Mouse (Mus musculus) CD4-positive, CD25-positive, alpha-beta regulatory T cell, adult 9 weeks (primary cell): ENCODE results near the gene Slc34a2. TPM values are rescaled to one million over a fixed set of nuclear protein-coding genes. Genes with fewer than 3 reads are reported as not detected.

ENCODE experiments used
- polyA plus RNA-seq: library from polyadenylated mRNA; unstranded; fragments of 100-300 nt; shearing (Covaris generic); gene quantifications from one replicate; pipeline ENCODE4 v1.2.1, GENCODE M21; 2017

Gene Slc34a2
- not detected for polyA plus RNA-seq

DNA sequence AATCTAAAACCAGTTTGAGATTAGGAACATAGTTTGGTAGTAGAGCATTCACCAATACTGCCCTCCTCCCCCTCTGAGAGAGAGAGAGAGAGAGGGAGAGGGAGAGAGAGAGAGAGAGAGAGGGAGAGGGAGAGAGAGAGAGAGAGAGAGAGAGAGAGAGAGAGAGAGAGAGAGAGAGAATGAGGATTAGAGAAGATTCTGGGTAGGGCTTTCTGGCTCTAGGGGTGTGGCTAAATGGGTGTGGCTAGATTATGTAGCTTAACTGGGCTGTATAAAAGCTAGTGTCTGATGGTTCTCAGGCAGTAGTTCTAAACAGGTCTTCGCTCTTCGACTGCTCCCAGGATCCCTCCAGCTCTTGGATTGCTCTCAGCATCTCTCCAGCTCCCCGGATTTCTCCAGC is at the start of gene Slc34a2:
Gene Slc34a2 (plus strand): TSS at position 301 of the 400 bp plus-strand sequence.

Other genes starting within 250 kb of the Slc34a2 start
- gene Anapc4, start 204.1 kb upstream of the Slc34a2 start, polyA plus RNA-seq = 85.2 TPM
- gene Sel1l3, start 175.8 kb downstream of the Slc34a2 start, polyA plus RNA-seq = not detected
- 102 TPM for gene Smim20, start 229.0 kb downstream of the Slc34a2 start, polyA plus RNA-seq